Mouse (Mus musculus): Measurements from ENCODE around the gene Gm19668.
"Not testable (repeated sequence)": the region's sequence is repeated elsewhere in the genome, so short reads cannot be mapped to it uniquely, and the experiment has no call there.

Gene Gm19668

DNA sequence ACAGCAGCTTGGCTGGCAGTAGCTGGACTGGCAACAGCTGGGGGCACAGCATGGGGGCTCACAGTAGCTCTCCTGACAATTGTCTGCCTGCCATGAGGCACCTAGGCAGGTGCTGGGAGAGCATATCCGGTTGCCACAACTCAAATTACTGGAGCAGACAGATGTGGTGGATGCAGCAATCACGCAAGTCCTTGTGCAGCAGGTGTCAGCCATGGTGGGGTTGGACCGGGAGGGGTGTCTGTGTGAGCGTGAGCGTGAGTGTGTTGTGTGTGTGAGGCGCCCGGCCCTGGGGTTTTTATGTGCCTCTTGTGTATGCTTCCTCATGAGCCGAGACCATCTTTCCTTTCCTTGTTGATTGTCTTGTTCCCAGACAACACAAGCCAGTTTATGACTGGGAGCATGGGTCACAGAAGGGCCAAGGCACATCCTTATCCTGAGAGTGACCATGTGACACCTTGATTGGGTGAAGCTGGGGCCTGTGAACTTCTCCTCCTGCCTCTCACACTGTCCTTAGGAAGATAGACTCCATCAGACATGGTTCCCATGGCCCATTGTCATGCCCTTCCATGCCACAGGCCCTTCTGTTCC is at the start of gene Gm19668:
Gene Gm19668 (minus strand): TSS at position 213 of the 588 bp plus-strand sequence.
- no peak for DNase-seq

DNA sequence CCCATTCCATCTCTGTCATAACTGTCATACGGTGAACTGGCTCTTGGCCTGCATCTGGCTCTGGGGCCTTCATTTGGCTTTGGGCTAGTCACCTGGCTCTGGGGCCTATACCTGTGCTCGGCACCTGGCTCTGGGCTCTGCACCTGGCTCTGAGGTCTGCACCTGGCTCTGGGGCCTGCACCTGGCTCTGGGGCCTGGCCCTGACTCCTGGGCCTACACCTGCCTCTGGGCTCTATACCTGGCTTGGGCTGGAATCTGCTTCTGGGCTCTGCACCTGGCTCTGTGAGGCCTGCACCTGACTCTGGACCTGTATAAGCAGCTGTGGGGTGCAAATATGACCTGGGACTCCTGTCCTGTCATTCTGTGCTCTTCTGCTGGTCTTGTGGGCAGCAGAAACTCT is 48.6 kb upstream of the Gm19668 start:
- no peak for DNase-seq

DNA sequence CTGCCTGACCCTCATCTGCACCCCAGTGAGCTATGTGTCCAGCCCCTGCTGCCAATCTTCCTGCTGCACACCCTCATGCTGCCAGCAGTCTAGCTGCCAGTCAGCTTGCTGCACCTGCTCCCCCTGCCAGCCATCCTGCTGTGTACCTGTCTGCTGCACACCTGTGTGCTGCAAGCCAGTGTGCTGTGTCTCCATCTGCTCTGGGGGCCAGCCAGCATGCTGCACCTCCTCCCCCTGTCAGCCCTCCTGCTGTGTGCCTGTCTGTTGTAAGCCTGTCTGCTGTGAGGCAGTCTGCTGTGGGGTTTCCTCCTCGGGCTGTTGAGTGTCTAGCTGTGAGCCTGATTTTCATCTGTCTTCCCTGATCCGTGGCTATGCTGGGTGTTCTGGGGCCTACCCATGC is 48.0 kb upstream of the Gm19668 start:
- no peak for DNase-seq

DNA sequence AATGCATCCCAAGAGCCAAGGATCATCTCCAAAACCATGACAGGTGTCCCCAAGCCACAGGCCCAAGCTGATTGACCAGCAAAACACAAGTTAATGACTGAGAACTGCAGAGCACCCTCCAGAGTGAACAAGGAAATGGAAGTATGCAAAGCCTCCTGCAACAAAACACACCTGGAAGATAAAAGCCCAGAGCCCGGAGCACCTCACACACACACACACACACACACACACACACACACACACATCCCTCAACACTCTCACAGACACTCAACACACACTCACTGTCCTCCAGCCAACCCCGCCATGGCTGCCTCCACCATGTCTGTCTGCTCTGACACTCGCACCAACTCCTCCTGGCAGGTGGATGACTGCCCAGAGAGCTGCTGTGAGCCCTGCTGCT is 47.6 kb upstream of the Gm19668 start, which contains the start of gene Gm36176:
Gene Gm36176 (plus strand): TSS at position 301 of the 400 bp plus-strand sequence.
- DNase-seq = no peak

DNA sequence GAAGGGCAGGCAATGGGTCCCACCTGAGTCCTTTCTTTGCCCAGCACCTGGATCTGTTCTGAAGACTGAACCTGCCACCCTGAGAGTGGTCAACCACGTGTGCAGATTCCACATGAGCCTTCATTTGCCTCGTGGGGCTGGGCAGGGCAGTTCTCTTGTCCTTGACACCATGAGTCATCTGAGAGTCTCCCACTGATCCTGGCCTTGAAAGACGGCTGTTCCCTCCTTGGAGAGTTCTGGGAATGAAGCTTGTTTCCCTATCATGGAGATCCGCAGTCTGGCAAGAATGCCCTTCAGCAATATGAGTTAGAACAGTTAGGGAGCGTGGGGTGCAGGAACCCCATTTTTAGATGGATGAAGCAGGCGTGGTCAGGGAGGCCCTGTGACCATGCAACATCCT is 40.1 kb upstream of the Gm19668 start:
- DNase-seq = no peak

DNA sequence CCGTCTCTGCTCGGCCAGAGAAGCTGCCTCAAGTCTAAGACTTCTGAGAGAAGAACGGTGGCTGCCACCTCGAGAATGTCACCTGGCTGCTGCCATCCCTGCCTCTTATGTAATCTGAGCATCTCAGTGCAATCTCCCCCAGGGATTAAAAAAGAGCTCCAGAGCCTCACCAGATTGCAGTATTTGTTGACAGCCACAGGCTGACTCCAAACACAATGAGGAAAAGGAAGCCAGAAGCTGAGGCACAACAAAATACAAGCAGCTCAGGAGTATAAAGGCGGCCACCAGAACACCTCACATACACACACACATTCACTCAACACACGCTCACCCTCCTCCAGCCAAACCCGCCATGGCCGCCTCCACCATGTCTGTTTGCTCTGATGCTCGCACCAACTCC is 36.7 kb upstream of the Gm19668 start, which contains the start of gene Krtap10-10:
Gene Krtap10-10 (plus strand): TSS at position 301 of the 400 bp plus-strand sequence.
- DNase-seq = no peak

DNA sequence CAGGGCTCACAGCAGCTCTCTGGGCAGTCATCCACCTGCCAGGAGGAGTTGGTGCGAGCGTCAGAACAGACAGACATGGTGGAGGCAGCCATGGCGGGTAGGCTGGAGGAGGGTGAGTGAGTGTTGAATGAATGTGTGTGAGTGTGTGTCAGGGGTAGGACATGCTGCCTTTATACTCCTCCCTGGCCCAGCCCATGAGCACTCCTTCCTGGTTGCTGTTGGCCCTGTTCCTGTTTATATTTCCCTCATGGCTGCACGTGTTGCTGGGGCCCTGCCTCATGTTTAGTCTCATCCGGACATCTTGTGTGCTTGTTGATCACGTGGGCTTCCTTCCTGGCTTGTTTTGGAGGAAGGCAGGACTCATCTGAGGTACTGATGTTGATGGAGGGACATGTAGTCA is 28.0 kb upstream of the Gm19668 start, which contains the start of gene Krtap10-4:
Gene Krtap10-4 (minus strand): TSS at position 145 of the 400 bp plus-strand sequence.
- no peak for DNase-seq

DNA sequence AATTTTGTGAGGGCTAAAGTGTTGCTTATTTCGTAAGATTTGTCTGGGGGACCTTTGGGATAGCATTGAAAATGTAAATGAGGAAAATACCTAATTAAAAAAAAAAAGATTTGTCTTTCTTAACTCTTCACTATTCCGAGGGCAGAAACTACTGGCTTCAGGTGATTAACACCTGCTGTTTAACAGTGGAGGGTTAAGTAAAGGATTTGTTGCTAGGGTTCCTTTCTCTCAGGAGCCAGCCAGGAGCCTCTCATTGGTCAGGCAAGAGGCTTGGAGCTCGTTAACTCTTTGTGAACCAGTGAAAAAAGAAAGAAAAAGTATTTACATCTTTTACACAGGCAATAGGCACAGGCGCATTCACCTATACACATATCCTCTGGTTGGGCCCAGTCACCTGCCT is 20.3 kb upstream of the Gm19668 start:
- no peak for DNase-seq

DNA sequence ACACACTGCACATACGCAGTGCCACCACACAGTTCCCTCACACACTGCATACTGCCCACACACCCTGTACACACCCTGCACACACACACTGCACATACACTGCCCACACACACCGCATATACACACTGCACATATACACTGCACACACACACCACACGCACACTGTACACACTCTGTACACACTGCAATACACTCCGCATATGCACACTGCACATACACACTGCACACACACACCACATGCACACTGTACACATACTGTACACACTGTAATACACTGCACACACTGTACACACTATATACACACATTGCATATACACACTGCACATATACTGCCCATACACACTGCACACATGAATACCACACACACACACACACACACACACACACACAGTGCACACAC is 19.6 kb upstream of the Gm19668 start:
- no peak for DNase-seq

DNA sequence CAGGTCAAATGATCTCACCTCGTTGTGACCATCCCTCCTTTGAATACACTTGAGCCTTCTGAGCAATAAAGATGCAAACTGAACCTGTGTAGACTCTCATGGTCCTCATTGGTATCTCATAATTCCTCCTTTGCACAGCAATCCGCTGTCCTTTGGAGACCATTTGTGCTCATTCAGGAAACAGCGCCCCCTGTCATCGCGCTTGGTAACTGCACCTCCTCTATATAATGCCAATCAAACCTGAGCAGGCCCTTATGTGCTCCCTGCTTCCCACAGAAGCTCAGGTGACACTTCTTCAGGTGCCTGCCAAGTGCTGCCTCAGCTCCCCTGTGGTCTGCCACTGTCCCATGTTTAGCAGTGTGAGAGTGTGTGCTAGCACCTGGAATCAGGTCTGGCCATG is 16.6 kb upstream of the Gm19668 start:
- DNase-seq = peak in 1 of 2 experiments; percentile 27

DNA sequence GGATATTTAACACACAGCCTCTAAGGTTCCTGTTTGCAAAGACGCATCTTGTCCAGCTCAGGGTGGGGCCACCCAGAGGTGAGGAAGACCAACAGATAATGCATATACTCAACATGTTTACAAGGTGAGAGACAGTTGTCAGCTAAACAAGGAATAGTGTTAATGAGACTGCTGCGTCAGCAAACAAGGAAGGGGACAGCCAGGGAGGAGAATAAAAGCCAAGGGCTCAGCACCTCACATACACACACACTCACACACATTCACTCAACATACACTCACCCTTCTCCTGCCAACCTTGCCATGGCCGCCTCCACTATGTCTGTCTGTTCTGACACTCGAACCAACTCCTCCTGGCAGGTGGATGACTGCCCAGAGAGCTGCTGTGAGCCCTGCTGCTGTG is 15.4 kb upstream of the Gm19668 start, which contains the start of gene Gm2696:
Gene Gm2696 (plus strand): TSS at position 301 of the 400 bp plus-strand sequence.
- DNase-seq = no peak

DNA sequence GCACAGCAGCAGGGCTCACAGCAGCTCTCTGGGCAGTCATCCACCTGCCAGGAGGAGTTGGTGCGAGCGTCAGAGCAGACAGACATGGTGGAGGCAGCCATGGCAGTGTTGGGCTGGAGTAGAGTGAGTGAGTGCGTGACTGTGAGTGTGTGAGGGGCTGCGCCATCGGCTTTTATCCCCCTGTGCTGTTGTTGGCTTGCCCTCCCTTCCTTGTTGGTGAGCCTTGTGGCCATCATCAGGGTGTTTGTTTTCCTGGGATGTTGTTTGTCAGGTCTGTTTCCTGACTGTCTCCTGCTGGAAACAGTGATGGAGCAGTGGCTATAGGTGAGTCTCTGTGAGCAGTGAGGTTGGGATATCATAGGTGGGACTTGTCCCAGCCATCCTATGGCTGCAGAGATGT is 12.8 kb upstream of the Gm19668 start, which contains the start of gene Gm9507:
Gene Gm9507 (minus strand): TSS at position 101 of the 400 bp plus-strand sequence.
- DNase-seq = no peak

DNA sequence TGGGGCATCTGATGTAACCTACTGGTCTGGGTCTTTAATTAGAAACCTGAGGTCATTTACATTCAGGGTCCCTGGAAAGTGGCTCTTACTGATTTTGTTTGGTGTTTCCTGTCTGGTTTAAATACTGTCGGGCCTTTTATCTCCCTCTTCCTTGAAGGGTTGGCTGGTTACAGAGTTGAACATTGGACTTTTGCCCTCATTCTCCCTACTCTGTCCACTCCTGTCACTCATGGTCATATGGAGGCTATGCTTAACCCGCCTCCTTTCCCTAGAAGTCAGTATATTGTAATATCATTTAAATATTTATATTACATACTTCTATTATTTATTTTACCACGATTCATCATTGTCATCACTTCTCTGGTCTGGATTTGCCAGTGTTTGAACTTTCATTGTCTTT is 5.2 kb upstream of the Gm19668 start:
- DNase-seq = no peak

DNA sequence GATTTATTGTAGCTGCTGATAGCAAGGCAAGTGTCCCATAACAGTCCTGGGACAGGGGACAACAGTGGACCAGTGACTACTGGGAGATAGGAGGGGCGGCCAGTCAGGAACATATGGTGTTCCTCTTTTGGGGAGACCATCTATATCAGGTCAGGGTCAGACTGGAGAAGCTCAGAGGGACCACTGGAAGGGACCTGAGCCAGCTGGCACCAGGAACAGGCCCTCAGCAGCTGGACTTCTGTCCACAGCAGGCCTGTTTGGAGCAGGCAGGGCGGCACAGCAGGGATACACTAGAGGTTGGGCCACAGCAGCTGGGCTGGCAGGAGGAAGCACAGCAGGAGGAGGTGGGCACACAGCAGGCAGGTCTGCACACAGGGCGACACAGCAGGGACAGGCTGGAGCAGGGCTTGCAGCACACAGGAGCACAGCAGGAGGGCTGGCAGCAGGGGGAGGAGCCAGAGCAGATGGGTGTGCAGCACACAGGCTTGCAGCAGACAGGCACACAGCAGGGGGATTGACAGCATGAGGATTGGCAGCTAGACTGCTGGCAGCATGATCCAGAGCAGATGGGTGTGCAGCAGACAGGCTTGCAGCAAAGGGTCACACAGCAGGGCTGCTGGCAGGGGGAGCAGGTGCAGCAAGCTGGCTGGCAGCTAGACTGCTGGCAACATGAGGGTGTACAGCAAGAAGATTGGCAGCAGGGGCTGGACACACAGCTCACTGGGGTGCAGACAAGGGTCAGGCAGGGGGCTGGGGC is 591 bp downstream of the Gm19668 start:
- DNase-seq = not testable (repeated sequence)

DNA sequence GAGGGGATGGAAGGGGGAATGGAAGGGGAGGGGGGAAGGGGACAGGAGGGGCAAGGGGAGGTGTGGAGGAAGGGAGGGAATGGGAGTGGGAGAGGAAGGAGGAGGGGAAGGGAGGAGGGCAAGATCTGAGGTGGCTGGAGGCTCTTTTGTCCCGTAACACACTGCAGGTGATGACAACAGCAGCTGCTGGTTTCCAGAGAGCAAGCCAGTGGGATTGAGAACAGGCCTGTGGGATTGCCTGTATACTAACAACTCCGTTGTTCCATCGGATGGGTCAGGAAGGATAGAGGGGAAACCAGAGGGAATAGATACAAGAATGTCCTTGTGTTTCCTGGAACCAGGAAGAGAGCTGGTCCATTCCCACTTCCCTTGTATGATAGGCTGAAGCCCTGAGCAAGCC is 1.3 kb downstream of the Gm19668 start:
- DNase-seq = no peak

DNA sequence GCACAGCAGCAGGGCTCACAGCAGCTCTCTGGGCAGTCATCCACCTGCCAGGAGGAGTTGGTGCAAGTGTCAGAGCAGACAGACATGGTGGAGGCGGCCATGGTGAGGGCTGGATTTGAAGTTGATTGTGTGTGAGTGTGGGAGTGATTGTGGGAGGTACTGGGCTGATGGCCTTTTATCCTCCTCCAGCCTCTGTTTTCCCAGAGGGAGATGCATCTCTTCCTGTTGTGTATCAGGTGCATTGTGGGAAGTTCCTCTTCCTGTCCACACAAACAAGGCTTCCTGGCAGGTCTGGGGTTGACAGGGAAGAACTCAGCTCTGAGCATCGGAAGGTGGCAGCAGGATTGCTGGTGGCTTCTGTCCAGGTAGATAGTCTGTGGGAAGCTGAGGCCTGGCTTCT is 4.0 kb downstream of the Gm19668 start, which contains the start of gene Gm9639:
Gene Gm9639 (minus strand): TSS at position 101 of the 400 bp plus-strand sequence.
- DNase-seq = no peak

DNA sequence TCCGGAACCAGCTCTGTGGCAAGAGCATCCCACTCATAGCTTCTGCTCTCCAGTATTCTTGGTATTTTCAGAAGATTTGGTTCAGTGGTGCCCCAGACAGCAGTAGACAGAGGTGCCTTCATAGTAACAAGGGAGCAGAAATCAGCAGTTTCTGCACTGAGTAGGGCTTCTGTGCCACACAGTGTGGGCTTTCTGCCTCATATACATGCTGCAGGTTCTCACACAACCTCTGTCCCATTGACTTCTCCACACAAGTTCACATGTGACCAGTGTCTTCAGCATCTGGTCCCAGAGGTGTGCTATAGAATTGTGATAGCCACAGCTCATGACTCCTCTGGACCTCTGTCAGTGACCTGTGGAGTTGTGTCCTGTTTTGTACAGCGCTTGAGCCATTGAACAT is 10.3 kb downstream of the Gm19668 start:
- no peak for DNase-seq

DNA sequence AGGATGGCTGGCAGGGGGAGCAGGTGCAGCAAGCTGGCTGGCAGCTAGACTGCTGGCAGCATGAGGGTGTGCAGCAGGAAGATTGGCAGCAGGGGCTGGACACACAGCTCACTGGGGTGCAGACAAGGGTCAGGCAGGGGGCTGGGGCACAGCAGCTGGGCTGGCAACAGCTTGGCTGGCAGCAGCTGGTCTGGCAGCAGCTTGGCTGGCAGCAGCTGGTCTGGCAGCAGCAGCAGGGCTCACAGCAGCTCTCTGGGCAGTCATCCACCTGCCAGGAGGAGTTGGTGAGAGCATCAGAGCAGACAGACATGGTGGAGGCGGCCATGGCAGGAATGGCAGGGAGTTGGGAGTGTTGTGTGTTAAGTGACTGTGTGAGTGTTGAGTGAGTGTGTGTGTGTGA is 11.1 kb downstream of the Gm19668 start, which contains the start of gene Gm7137:
Gene Gm7137 (minus strand): TSS at position 325 of the 400 bp plus-strand sequence.
- not testable (repeated sequence) for DNase-seq

DNA sequence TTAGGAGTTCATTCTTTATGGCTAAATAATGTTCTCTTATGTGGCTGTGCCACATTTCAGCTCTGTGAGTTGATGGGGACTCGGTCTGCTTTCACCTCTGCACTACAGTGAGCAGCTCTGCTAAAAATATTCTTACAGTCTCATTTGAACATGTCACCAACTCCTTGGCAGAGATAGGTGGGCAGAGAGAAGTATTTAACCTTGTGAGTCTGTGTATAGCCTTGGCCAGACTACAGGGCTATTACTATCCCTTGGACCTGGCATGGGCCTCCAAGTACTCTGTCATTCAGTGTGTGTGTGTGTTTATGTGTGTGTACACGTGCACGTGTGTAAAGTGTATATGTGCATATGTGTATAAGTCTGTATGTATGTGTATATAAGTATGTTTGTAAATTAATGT is 15.5 kb downstream of the Gm19668 start:
- DNase-seq = not testable (repeated sequence)

DNA sequence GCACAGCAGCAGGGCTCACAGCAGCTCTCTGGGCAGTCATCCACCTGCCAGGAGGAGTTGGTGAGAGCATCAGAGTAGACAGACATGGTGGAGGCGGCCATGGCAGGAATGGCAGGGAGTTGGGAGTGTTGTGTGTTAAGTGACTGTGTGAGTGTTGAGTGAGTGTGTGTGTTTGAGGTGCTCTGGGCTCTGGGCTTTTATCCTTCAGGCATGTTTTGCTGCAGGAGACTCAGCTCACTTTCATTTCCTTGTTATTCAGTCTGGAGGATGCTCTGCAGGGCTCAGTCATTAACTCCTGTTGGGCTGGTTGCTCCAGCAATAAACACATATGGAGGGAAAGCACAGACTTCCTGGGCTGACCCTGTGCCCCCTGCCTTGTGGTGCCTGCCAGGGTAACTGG is 16.5 kb downstream of the Gm19668 start, which contains the start of gene Gm3250:
Gene Gm3250 (minus strand): TSS at position 101 of the 400 bp plus-strand sequence.
- DNase-seq = not testable (repeated sequence)

DNA sequence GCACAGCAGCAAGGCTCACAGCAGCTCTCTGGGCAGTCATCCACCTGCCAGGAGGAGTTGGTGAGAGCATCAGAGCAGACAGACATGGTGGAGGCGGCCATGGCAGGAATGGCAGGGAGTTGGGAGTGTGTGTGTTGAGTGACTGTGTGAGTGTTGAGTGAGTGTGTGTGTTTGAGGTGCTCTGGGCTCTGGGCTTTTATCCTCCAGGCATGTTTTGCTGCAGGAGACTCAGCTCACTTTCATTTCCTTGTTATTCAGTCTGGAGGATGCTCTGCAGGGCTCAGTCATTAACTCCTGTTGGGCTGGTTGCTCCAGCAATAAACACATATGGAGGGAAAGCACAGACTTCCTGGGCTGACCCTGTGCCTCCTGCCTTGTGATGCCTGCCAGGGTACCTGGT is 22.1 kb downstream of the Gm19668 start, which contains the start of gene Gm7138:
Gene Gm7138 (minus strand): TSS at position 101 of the 400 bp plus-strand sequence.
- DNase-seq = not testable (repeated sequence)

DNA sequence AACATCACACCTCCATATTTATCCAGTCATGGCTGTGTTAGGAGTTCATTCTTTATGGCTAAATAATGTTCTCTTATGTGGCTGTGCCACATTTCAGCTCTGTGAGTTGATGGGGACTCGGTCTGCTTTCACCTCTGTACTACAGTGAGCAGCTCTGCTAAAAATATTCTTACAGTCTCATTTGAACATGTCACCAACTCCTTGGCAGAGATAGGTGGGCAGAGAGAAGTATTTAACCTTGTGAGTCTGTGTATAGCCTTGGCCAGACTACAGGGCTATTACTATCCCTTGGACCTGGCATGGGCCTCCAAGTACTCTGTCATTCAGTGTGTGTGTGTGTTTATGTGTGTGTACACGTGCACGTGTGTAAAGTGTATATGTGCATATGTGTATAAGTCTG is 26.8 kb downstream of the Gm19668 start:
- DNase-seq = not testable (repeated sequence)

DNA sequence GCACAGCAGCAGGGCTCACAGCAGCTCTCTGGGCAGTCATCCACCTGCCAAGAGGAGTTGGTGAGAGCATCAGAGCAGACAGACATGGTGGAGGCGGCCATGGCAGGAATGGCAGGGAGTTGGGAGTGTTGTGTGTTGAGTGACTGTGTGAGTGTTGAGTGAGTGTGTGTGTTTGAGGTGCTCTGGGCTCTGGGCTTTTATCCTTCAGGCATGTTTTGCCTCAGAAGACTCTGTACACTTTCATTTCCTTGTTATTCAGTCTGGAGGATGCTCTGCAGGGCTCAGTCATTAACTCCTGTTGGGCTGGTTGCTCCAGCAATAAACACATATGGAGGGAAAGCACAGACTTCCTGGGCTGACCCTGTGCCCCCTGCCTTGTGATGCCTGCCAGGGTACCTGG is 27.7 kb downstream of the Gm19668 start, which contains the start of gene Gm3238:
Gene Gm3238 (minus strand): TSS at position 101 of the 400 bp plus-strand sequence.
- not testable (repeated sequence) for DNase-seq
